Mouse (Mus musculus): ENCODE measurements around the gene Gm5431.
A peak's percentile ranks its signal among the peaks of the same experiment; 100 is the strongest.
"Not testable (repeated sequence)": the region's sequence is repeated elsewhere in the genome, so short reads cannot be mapped to it uniquely, and the experiment has no call there.

Gm5431 gene

GRCm38 (mm10) chr11:48871201-48871772 lies 30.7 kb downstream of the Gm5431 start, which contains the start of gene Irgm1:
TSS of gene Irgm1 (minus strand) at chr11:48871683.
- DNase-seq (ENCODE audit: low read depth, low spot score): peak; percentile 90

- DNase-seq (ENCODE audit: low read depth, low spot score): no peak
These were observed 31.2 kb downstream of the Gm5431 start for GRCm38 (mm10) chr11:48870781-48871180.

- peak; percentile 23 for DNase-seq (ENCODE audit: low read depth, low spot score)
These were observed 32.5 kb downstream of the Gm5431 start for GRCm38 (mm10) chr11:48869380-48870110.

- DNase-seq (ENCODE audit: low read depth, low spot score): no peak
These were observed 35.5 kb downstream of the Gm5431 start for GRCm38 (mm10) chr11:48866481-48866880.

- no peak for DNase-seq (ENCODE audit: low read depth, low spot score)
These were observed 38.2 kb downstream of the Gm5431 start for GRCm38 (mm10) chr11:48863808-48864207.

GRCm38 (mm10) chr11:48862784-48863319 lies 39.2 kb downstream of the Gm5431 start:
- DNase-seq (ENCODE audit: low read depth, low spot score): no peak

- DNase-seq (ENCODE audit: low read depth, low spot score): peak; percentile 81
These were observed 43.0 kb downstream of the Gm5431 start for GRCm38 (mm10) chr11:48859014-48859413.

- DNase-seq (ENCODE audit: low read depth, low spot score): peak; percentile 87
These were observed 48.4 kb downstream of the Gm5431 start for GRCm38 (mm10) chr11:48853474-48854180.

- no peak for DNase-seq (ENCODE audit: low read depth, low spot score)
These were observed 49.2 kb downstream of the Gm5431 start for GRCm38 (mm10) chr11:48852624-48853473.

GRCm38 (mm10) chr11:48852190-48852589 lies 49.8 kb downstream of the Gm5431 start:
- DNase-seq (ENCODE audit: low read depth, low spot score): no peak

GRCm38 (mm10) chr11:48851270-48851995 lies 50.6 kb downstream of the Gm5431 start:
- no peak for DNase-seq (ENCODE audit: low read depth, low spot score)

GRCm38 (mm10) chr11:48850240-48850639 lies 51.8 kb downstream of the Gm5431 start:
- DNase-seq (ENCODE audit: low read depth, low spot score): no peak

GRCm38 (mm10) chr11:48846881-48847280 lies 55.1 kb downstream of the Gm5431 start:
- no peak for DNase-seq (ENCODE audit: low read depth, low spot score)

GRCm38 (mm10) chr11:48846362-48846761 lies 55.7 kb downstream of the Gm5431 start:
- DNase-seq (ENCODE audit: low read depth, low spot score): not testable (repeated sequence)

GRCm38 (mm10) chr11:48845244-48845815 lies 56.7 kb downstream of the Gm5431 start:
- no peak for DNase-seq (ENCODE audit: low read depth, low spot score)

GRCm38 (mm10) chr11:48844309-48844708 lies 57.7 kb downstream of the Gm5431 start:
- no peak for DNase-seq (ENCODE audit: low read depth, low spot score)

GRCm38 (mm10) chr11:48843202-48843601 lies 58.8 kb downstream of the Gm5431 start:
- no peak for DNase-seq (ENCODE audit: low read depth, low spot score)

- DNase-seq (ENCODE audit: low read depth, low spot score): no peak
These were observed 59.6 kb downstream of the Gm5431 start for GRCm38 (mm10) chr11:48842378-48842792.

- DNase-seq (ENCODE audit: low read depth, low spot score): no peak
These were observed 60.8 kb downstream of the Gm5431 start for GRCm38 (mm10) chr11:48841213-48841612.

GRCm38 (mm10) chr11:48840805-48841204 lies 61.2 kb downstream of the Gm5431 start:
- no peak for DNase-seq (ENCODE audit: low read depth, low spot score)
